Mouse (Mus musculus): ENCODE measurements at regions not wholly inside any gene's neighbourhood (a gene's known extent, or its start where the extent isn't known, plus 50 kb on each side); places are given as distances from the start of the nearest gene placed in this dataset.

GRCm38 (mm10) chr12:69501346-69501730 is 81.5 kb downstream of the Vcpkmt start:
- no peak for TF ChIP-seq CTCF (IDR thresholded peaks at IDR 0.05; ENCODE audit: borderline replicate concordance, extremely low read depth, insufficient read depth, insufficient read length)
- no peak for TF ChIP-seq POLR2A (IDR thresholded peaks at IDR 0.05; ENCODE audit: borderline replicate concordance, extremely low read depth, insufficient read depth, insufficient read length, poor library complexity, severe bottlenecking)

All from brain, embryonic 14.5 days (tissue).